ENCODE assay signal across 8 mouse cellular contexts in the genomic region with DNA sequence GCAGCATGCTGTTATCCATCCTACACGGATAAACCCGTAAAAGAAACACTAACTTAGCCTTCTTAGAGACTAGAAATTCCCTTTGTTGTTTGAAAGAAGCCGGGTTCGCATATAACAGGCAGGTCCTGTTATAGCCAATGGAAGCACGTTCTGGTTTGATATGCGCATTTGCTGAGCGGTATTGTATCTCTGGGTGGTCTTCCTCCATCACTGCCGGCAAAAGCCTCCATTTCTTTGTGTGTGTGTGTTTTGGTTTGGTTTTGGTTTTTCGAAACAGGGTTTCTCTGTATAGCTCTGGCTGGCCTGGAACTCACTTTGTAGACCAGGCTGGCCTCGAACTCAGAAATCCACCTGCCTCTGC.
A peak's percentile ranks its signal among the peaks of the same experiment; 100 is the strongest.
DNase-seq lines count a peak whose midpoint lies in the region; ATAC-seq and TF ChIP-seq lines count a peak whose summit lies in the region.

No protein-coding gene starts in this region.

- H3K9me3 ChIP-seq in kidney, embryonic 15.5 days (replicated peaks) = peaks cover 7% of the 10 kb centered on the region
- H3K9me3 ChIP-seq in forebrain, embryonic 11.5 days (ENCODE audit: control insufficient read depth, low read length) = peaks cover 7% of the 10 kb centered on the region; the same call in 1 of the 2 replicates
- H3K9me3 ChIP-seq in limb, embryonic 10.5 days (replicated peaks) = peaks cover 5% of the 10 kb centered on the region

- WGBS in kidney, embryonic 15.5 days = 35% methylated on average over 10 of the region's 10 CpGs
- 32% methylated on average over 10 of the region's 10 CpGs for WGBS in forebrain, embryonic 11.5 days
- 40% methylated on average over 10 of the region's 10 CpGs for WGBS in limb, embryonic 10.5 days

- H3ac ChIP-seq in myocyte (ENCODE audit: control insufficient read depth, insufficient read length) = no peak overlapping the region

- intact Hi-C loops in gastrocnemius, postnatal 36 days (cut with DNase I) = loop anchor here (1.0 to 5.0 kb wide), 2 partner anchors 57 to 408 kb away; no protein-coding TSS in a partner anchor
- intact Hi-C loops in left cerebral cortex, postnatal 25 days (cut with DNase I) = loop anchor here (1.0 to 5.0 kb wide), 4 partner anchors 57 to 412 kb away; no protein-coding TSS in a partner anchor

- 0 out of 2 replicates have a peak, but pooled peaks cover 11% of the 10 kb centered on the region for H3K27me3 ChIP-seq in kidney, embryonic 15.5 days
- H3K27me3 ChIP-seq in forebrain, embryonic 11.5 days (ENCODE audit: control insufficient read depth, insufficient read depth, low read length) = no peaks in the 10 kb centered on the region
- H3K27me3 ChIP-seq in limb, embryonic 10.5 days (ENCODE audit: low read depth, poor library complexity, severe bottlenecking) = no peaks in the 10 kb centered on the region
- no peaks in the 10 kb centered on the region for H3K27me3 ChIP-seq in myocyte (ENCODE audit: control insufficient read depth, insufficient read depth, insufficient read length)

- peak overlapping the region; percentile 45; the same call in 1 of the 2 replicates for H3K4me3 ChIP-seq in kidney, embryonic 15.5 days (replicated peaks)
- peak overlapping the region; percentile 30; the same call in 1 of the 2 replicates for H3K4me3 ChIP-seq in forebrain, embryonic 11.5 days (ENCODE audit: low read depth, low read length)
- peak overlapping the region; percentile 52 for H3K4me3 ChIP-seq in limb, embryonic 10.5 days
- no peak overlapping the region for H3K4me3 ChIP-seq in myocyte

- no peaks in the 10 kb centered on the region for H3K36me3 ChIP-seq in kidney, embryonic 15.5 days
- no peaks in the 10 kb centered on the region for H3K36me3 ChIP-seq in forebrain, embryonic 11.5 days (ENCODE audit: control insufficient read depth, insufficient read depth, low read length)
- no peaks in the 10 kb centered on the region for H3K36me3 ChIP-seq in limb, embryonic 10.5 days
- no peaks in the 10 kb centered on the region for H3K36me3 ChIP-seq in myocyte (ENCODE audit: control insufficient read depth, insufficient read depth)

- DNase-seq in kidney, adult 11 months = no peak
- no peak for DNase-seq in forebrain, embryonic 11.5 days (ENCODE audit: low spot score)
- no peak for DNase-seq in limb, embryonic 10.5 days (ENCODE audit: low spot score)
- no peak for DNase-seq in cerebellum, adult 8-10 months
- no peak for DNase-seq in gastrocnemius, postnatal 36 days
- no peak for DNase-seq in left cerebral cortex, postnatal 25 days (ENCODE audit: low spot score in 2 of 2)

- peak overlapping the region; percentile 77 for H3K4me2 ChIP-seq in kidney, embryonic 15.5 days
- peak overlapping the region; percentile 66 for H3K4me2 ChIP-seq in forebrain, embryonic 11.5 days (ENCODE audit: low read depth, low read length, severe bottlenecking)
- H3K4me2 ChIP-seq in myocyte (ENCODE audit: low read depth) = peak overlapping the region; percentile 80

- H3K27ac ChIP-seq in kidney, embryonic 15.5 days = no peak overlapping the region
- H3K27ac ChIP-seq in forebrain, embryonic 11.5 days (ENCODE audit: low read depth, low read length) = no peak overlapping the region
- H3K27ac ChIP-seq in limb, embryonic 10.5 days = 0 out of 2 replicates have a peak overlapping the region, but pooled peaks have one; percentile 68

- 0 out of 2 replicates have a peak, but pooled peaks have one; percentile 14 for ATAC-seq in kidney, embryonic 15.5 days (replicated peaks; ENCODE audit: low FRiP score)
- no peak for ATAC-seq in forebrain, embryonic 11.5 days (replicated peaks; ENCODE audit: low FRiP score)

- H3K9ac ChIP-seq in kidney, embryonic 15.5 days = no peak overlapping the region
- H3K9ac ChIP-seq in forebrain, embryonic 11.5 days (ENCODE audit: low read length) = no peak overlapping the region; the same call in 1 of the 2 replicates

- H3K4me1 ChIP-seq in kidney, embryonic 15.5 days = peaks cover 4% of the 10 kb centered on the region; the same call in 1 of the 2 replicates
- no peaks in the 10 kb centered on the region for H3K4me1 ChIP-seq in forebrain, embryonic 11.5 days (replicated peaks; ENCODE audit: control insufficient read depth, insufficient read depth, low read length)
- H3K4me1 ChIP-seq in limb, embryonic 10.5 days = 0 out of 2 replicates have a peak, but pooled peaks cover 6% of the 10 kb centered on the region

- TF ChIP-seq POLR2A in myocyte (IDR thresholded peaks at IDR 0.05; ENCODE audit: insufficient read length, low read depth) = no peak

- no peaks in the 10 kb centered on the region for H3K79me2 ChIP-seq in myocyte (ENCODE audit: control insufficient read depth, insufficient read depth)

TF ChIP-seq in myocyte, 11 proteins besides CTCF, POLR2A, EP300 and RAD21:
- TF ChIP-seq TCF12 (IDR thresholded peaks at IDR 0.05; ENCODE audit: insufficient read depth, poor library complexity, severe bottlenecking) (no peak), MYOD1 (IDR thresholded peaks at IDR 0.05; ENCODE audit: control insufficient read depth in 1 of 3, insufficient read length in 2 of 3, low read depth in 2 of 3) (no peak), E2F4 (IDR thresholded peaks at IDR 0.05; ENCODE audit: insufficient read depth) (no peak), REST (IDR thresholded peaks at IDR 0.05; ENCODE audit: insufficient read depth, insufficient read length) (no peak), CEBPB (IDR thresholded peaks at IDR 0.05; ENCODE audit: insufficient read depth, poor library complexity, severe bottlenecking) (no peak), MAX (IDR thresholded peaks at IDR 0.05; ENCODE audit: low read depth) (no peak), MYOG (IDR thresholded peaks at IDR 0.05; ENCODE audit: control insufficient read depth in 1 of 3, insufficient read depth in 1 of 3, insufficient read length in 2 of 3, low read depth in 2 of 3) (no peak), SRF (IDR thresholded peaks at IDR 0.05; ENCODE audit: control insufficient read depth, insufficient read length, low read depth) (no peak), POLR2AphosphoS2 (IDR thresholded peaks at IDR 0.05; ENCODE audit: insufficient read length, low read depth) (no peak), TCF3 (IDR thresholded peaks at IDR 0.05; ENCODE audit: insufficient read length, low read depth) (no peak), USF1 (IDR thresholded peaks at IDR 0.05; ENCODE audit: low read depth) (no peak)
